Comparison of ENCODE assay signal across 17 mouse cellular contexts in the genomic region with DNA sequence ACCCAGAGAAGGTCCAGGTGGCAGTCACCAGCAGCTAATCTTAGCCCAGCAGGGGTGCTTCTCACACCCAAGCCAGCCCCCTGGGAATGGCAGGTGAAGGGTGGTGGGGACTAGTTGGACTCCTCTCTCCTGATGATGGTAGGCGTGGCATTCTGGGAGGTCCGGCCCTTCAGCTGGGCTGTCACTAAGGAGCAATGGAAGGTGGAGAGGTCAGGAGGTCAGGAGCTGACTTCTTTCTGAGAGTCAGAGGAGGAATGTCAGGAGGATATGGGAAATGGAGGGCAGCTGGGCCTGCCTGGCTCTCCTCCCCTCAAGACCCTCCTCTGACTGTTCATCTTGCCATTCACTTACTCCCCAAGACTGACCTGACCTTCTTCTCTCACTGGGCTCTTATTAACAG. TPM values are rescaled to one million over a fixed set of nuclear protein-coding genes. Genes with fewer than 3 reads are reported as not detected.
"Had no signal": no experiment of that assay in that cellular context is flagged by ENCODE, and none has a peak within 500 bp of the region (broad histone marks: within the 10 kb centered on the region; RNA-seq: fewer than 3 reads in every experiment).

No protein-coding gene starts in this region.

- H3K4me1 ChIP-seq: liver, embryonic 15.5 days; neural tube, embryonic 12.5 days; stomach, embryonic 15.5 days had no signal

- H3K9ac ChIP-seq: liver, embryonic 15.5 days; lung, embryonic 14.5 days; midbrain, embryonic 13.5 days; midbrain, embryonic 15.5 days; neural tube, embryonic 12.5 days; stomach, embryonic 15.5 days had no signal

- H3K4me3 ChIP-seq: liver, embryonic 15.5 days; midbrain, embryonic 13.5 days; midbrain, embryonic 15.5 days; neural tube, embryonic 12.5 days; stomach, embryonic 15.5 days had no signal

- H3K36me3 ChIP-seq: liver, embryonic 15.5 days; midbrain, embryonic 13.5 days; midbrain, embryonic 15.5 days; neural tube, embryonic 12.5 days; stomach, embryonic 15.5 days had no signal

- H3K9me3 ChIP-seq: liver, embryonic 15.5 days; midbrain, embryonic 13.5 days; midbrain, embryonic 15.5 days; neural tube, embryonic 12.5 days; stomach, embryonic 15.5 days had no signal

- H3K27ac ChIP-seq: liver, embryonic 15.5 days; midbrain, embryonic 13.5 days; midbrain, embryonic 15.5 days; neural tube, embryonic 12.5 days; stomach, embryonic 15.5 days had no signal

- H3K27me3 ChIP-seq: midbrain, embryonic 15.5 days; neural tube, embryonic 12.5 days; stomach, embryonic 15.5 days had no signal

- H3K4me2 ChIP-seq: liver, embryonic 15.5 days; lung, embryonic 14.5 days; midbrain, embryonic 11.5 days; midbrain, embryonic 13.5 days; midbrain, embryonic 15.5 days; neural tube, embryonic 12.5 days; stomach, embryonic 15.5 days had no signal

- DNase-seq: lung, adult 18-20 months; lung, embryonic 14.5 days; lung, postnatal 10 days; lung, postnatal 4 days; right cerebral cortex, postnatal 14 days; thymus, adult 18-20 months; thymus, postnatal 25 days had no signal

- ATAC-seq: midbrain, embryonic 13.5 days; midbrain, embryonic 15.5 days had no signal

RNA-seq across cellular contexts. Expression of a gene that starts 1.5 kb away (rescaled TPM):
- polyA plus RNA-seq: lung, embryonic 16.5 days; midbrain, embryonic 13.5 days; neural tube, embryonic 12.5 days; spleen, adult 2 months had no signal

RNA-seq across cellular contexts. Expression of a gene that starts 7.6 kb away (rescaled TPM):
- polyA plus RNA-seq: liver, embryonic 15.5 days; midbrain, embryonic 11.5 days; midbrain, embryonic 13.5 days; midbrain, embryonic 15.5 days; midbrain, postnatal 0 days; neural tube, embryonic 12.5 days; neural tube, embryonic 14.5 days; spleen, adult 2 months had no signal

RNA-seq across cellular contexts. Expression of a gene that starts 16.5 kb away (rescaled TPM):
- polyA plus RNA-seq: midbrain, embryonic 11.5 days; neural tube, embryonic 12.5 days had no signal
